Mouse (Mus musculus) urinary bladder, postnatal 36 days (tissue): ENCODE measurements at regions not wholly inside any gene's neighbourhood (a gene's known extent, or its start where the extent isn't known, plus 50 kb on each side); places are given as distances from the start of the nearest gene placed in this dataset.

ENCODE experiments used
- DNase-seq, 2 experiments: peaks; one replicate each; pipeline ENCODE4 v3.0.0; 2022; ENCODE audit warnings: low spot score in 2 of 2, mixed read lengths in 1 of 2

DNA sequence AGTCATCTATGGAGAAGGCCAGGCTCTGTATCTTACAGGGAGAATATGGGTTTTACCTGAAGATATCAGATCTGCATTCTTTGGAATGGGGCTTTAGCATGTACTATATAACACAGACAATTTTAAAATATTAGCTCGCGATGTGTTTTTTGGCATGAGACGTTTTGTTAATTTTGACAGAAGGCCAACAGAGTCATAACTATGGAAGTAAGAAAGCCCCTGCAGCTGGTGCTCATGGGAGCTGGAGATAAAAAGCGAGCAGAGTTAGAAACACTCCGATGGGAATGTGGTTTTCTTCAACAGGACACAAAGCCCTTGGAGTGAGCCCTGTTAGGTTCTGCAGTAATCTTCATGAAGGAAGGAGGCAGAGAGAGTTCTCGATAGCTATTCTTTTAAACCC lies 176.6 kb downstream of the Rps12 start:
- no peak for DNase-seq

DNA sequence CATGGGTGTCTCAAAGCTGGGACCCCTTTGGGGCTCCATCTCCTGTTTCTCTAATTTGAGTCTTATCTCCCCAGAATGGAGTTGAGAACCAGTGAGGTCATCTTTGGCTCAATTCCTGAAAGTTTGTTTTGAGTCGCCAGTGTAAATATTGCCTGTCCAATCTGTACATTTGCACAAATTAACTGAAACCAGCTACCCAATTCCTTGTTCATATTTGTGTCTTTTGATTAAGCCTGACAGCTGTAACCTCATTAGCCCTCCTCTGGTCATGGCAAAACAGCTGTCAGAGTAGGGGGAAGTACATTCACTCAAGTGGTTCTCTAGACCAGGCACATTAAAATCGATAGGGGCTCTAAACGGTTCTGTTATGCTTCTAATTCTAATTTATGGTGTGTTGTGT lies 177.0 kb downstream of the Rps12 start:
- DNase-seq = no peak

- DNase-seq = no peak
Observed at GRCm38 (mm10) chr10:23609270-23609914, 177.7 kb downstream of the Rps12 start.

DNA sequence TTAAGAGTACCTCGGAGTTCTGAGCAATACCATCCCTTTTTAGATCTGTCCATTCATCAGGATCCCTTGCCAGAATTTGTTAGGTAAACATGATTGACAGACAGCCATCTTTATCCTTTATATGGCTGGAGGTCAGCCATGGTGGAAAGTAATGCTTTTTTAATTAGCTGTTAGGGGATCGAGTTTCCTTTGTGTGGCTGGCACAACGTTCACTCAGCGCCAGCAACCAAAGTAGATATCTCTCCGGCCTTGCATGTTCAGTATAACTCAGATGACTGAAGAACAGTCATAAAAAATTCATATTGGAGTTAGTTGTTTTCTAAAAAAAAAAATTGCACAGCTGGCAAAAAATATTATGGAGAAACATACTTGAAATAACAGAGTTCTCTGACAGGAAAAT lies 186.4 kb downstream of the Rps12 start:
- no peak for DNase-seq

DNA sequence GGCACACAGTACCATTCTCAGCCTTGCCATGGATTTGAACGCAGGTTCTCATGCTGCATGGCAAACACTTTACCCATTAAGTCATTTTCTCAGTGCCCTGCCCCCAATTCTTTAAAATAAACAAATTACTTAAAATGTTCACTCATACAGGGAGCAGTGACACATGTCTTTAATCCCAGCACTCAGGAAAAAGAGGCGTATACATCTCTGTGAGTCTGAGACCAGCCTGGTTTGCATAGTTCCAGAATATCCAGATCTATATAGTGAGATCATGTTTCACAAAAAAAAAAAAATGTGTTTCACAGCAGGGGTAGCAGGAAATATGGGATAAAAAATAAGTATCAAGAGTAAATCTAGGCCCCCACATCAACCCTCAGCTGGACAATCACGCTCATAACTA lies 191.5 kb downstream of the Rps12 start:
- no peak for DNase-seq

- DNase-seq = no peak
Observed at GRCm38 (mm10) chr10:23580230-23580629, 206.8 kb downstream of the Rps12 start.

DNA sequence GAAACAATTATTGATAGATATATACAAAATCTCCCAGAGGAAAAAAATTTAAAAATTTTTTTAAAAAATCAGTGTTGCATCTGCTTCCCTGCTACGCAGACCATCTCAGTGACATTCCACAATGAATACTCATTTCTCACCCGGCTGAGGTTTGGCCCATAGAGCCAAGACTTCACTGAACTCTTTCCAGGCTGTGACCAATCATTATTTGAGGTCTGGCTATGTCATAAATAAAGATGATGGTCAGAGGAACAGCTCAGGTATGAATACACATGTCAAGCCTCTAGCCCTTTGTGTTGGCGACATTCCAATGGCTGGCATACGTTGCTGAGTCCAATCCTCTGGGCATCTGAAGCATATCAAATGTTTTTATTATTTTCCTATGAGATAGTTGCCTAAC lies 216.1 kb downstream of the Rps12 start:
- no peak for DNase-seq

GRCm38 (mm10) chr10:23569386-23569785 lies 217.7 kb downstream of the Rps12 start:
- DNase-seq = no peak

GRCm38 (mm10) chr10:23562273-23562885 lies 211.8 kb upstream of the Eya4 start:
- DNase-seq = no peak

DNA sequence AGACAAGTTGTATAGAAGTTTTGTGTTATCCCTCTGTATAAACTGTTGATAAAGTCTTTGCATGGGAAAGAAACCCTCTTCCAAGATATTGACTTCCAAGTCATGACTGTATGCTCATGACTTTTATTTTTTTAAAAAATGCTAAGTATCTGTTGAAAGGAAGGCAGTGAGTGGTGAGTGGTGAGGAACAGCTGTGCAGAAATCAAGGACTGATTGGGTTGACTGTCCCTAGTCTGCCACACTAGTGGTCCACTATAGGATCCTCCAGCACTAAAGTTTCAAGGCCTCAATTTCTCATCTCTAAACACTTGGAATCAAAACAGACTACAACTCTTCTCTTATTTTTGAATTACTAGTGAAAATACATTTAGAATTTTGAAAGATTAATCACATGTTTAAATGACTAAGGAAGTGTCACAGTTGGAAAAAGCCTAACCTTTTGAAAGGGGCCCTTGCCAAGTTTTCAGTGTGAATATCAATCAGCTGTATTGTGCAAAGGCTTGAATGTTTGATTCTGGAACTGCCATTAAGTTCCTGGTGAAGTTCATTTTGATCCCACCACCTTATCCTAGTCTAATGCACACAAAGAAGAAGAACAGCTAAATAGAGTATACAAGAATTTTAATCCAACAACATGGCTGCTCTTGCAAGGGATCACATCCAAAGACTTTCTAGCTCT lies 209.5 kb upstream of the Eya4 start:
- DNase-seq = no peak

DNA sequence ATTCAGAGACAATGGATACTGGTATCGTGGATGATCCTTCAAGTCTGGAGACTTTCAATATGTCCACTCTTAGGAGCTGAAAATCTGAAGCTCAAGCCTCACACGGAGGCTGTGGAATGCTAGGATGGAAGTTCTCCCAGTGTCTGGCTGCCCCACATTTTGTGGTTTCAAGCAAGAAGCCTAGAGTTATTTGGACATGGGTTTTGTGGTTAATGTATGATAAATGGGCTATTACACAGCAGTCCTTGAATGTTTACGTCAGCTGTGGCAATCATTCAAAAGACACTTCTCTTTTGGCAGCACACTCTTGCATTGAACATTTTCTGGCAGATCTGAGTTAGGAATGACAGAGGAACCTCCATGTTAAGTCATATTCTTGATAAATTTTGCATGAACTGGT lies 207.2 kb upstream of the Eya4 start:
- no peak for DNase-seq

DNA sequence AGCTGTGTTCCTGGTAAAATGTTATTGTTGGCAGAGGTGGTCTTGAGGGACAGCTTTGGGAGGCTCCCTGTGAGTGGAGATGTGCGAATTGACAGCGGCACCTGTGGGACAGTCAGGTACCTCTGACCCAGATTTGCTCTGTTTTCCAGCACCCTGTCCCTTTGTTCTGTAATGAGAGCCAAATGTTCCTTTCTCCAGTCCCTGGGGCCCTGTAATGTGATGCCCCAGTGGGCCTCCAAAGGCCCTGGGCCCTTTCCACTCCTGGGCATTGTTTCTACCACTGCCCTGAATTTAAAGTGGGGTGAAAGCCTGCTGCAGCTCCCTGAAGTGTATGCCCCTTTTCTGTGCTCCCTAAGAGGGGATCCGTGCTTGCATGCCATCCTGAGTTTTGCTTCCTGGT lies 198.6 kb upstream of the Eya4 start:
- DNase-seq = no peak

GRCm38 (mm10) chr10:23548322-23548721 lies 197.7 kb upstream of the Eya4 start:
- DNase-seq = no peak

- DNase-seq = no peak
Observed at GRCm38 (mm10) chr10:23542712-23543111, 192.1 kb upstream of the Eya4 start.

DNA sequence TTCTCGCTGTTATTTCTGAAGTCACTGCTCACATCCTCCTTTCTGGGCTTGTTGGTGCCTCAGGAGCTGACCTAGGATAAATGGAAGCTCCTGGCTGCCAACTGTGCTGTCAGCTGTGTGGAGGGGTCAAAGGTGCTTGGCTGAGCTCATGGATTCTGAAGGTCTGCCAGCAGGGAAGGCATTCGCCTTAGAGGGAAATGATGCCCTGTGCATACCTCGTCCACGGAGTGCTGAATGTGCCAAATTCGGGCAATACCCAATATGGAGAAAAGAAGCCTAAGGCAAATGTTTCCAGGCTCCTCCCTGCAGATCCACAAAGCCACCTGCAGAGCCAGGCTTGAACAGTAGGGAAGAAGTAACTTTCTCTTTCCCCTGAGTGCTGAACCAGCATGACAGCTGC lies 191.3 kb upstream of the Eya4 start:
- DNase-seq = no peak

DNA sequence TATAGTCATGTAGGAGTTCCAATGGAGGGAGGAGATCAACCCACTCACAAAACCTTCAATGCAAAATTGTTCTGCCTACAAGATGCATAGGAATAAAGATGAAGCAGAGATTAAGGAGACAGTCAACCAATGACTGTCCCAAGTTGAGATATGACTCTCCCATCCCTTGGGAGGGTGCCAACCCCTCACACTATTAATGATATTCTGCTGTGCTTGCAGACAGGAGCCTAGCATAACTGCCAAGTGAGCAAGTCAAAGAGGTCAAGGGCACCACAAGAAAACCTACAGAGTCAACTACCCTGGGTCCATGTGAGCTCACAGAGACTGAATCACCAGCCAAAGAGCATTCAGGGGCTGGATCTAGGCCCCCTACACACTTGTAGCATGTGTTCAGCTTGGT lies 184.1 kb upstream of the Eya4 start:
- no peak for DNase-seq

DNA sequence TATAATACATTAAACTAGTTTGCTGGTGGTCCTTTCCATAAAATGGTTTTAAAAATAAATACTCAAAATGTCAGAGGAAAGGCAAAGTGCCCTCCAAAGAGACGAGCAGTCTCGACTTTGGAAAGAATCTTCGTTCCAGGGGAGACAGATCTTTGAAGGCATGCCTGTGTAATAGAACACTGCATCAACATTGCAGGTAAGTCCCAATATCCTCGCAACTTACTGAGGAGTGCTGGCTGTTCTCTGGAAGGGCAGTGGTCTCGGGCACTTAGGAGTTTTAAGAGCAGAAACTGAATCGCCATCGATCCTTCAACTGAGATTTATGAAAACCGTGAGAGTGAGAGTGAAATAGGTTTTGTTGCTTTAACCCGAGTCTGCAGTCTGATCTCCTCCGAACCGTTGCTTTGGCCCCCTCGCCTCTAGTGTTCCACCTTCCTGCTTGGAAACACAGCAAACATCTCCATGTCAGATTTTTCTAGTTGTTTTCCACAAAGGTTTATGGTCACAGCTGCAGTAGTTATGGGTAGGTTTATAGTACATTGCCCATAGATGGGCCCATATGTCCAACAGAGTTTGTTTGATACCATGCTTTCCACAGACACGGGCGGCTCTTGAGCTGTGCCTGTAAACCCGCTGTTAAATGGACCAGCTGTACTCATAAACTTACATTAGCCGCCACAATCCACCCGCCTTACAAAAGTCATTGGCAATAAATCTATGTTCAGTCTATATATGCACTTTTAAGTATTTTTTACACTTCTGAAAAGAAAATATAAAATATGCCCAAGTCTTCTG lies 181.6 kb upstream of the Eya4 start:
- DNase-seq = no peak

DNA sequence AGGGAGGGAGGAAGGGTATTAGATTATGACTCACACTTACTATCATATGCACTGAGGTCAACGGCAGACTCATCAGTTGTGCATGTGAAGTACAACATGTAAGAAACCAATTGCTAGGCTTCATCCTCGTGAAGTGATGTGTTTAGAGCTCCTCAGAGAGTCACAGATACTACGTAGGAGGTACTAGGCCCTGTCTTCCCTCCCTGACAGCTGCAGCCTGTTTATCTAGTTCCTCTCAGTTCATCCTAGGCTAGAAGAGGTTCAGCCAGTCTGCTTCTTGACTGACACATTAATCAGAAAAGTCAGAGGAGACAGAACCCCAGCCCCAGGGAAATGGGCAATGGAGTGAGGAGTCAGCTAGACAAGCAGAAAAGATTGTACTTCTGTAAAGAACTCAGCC lies 180.1 kb upstream of the Eya4 start:
- DNase-seq = no peak

DNA sequence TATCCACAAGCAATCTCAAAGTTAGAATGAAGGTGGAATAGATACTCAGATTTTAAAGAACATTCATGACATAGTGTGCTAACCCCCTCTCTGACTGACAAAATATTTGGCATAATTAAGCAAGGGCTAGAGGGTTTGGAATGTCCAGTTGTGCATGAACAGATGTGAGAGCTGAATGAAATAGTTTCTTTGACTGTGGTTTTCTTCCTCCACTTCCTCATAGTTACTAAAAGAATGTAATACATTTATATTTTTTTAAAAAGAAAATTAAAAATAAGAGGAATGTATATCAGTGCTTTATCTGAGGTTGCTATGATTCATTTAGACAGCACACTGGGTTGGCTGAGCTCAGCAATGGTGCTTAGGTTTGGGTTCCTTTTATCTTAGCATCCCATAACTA lies 176.2 kb upstream of the Eya4 start:
- no peak for DNase-seq

DNA sequence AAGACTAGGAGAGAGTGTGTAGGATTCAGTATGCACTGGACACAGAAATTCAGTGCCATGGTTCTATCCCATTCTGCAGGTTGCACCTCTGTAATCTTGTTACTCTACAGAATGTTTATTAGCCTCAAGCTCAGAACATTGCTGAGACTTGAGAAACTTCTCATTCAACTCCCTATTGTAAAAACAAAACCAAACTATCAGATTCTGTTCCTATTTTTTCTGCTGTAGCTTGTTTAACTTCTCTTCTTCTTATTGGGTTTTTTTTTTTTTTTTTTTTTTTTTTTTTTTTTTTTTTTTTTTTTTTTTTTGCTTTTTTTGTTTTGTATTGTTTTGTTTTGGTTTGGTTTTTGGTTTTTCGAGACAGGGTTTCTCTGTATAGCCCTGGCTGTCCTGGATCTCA lies 172.1 kb upstream of the Eya4 start:
- DNase-seq = no peak

DNA sequence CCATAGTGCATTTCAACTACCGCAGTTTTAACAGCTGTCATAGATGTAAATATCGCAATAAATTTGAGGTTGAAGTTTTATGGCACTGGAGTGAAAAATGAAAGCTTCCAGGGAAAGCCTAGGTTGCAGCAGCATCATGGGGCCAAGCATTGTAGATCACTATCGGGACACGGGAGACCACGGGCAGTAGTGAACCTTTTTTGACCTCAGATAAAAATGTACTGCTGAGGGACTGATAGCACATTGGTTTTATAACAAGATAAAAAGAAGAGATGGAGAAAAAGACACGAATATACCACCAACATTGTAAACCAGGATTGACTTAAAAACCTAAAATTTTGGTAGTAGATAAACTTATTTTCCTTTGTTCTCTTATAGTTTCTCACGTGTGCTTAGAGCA lies 143.1 kb upstream of the Eya4 start:
- no peak for DNase-seq

DNA sequence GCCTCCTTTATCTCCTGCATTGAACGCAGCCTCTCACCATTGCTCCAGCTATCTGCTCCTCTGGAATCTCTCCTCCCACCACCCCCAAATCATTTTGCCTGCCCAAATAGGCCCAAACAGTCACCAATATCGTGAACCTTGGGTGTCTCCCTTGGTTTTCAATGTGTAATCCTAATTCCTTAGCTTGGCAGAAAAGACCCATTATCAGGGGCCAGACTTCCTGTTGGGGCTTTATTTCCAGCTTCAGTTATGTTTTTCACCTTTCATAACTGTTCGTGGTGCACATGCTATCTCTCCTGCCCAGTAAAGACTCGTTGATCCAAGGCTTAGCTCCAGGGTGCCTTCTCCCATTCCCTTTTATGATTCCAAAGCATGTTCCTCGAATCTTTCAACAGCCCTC lies 142.4 kb upstream of the Eya4 start:
- DNase-seq = no peak

DNA sequence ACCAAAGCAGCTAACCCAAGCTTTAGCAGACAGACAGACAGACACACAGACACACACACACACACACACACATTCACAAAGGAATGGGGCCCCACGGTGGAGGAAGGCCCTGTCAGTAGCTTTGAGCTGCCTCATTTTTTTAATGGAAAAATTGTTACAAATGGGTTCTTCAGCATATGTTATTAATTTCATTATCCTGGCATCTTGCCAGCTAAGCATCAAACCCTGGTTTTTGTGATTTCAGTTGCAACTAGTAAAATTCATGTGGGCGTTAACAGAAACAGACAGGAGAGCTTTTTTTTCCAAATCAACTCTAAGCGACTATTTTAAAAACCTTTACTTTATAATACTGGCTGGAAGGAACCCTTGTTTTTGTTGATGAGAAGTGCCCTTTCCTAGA lies 138.4 kb upstream of the Eya4 start:
- no peak for DNase-seq
